Mouse (Mus musculus) gastrocnemius, adult 2 months (tissue): ENCODE data around the gene Tas2r135. TPM values are rescaled to one million over a fixed set of nuclear protein-coding genes. Genes with fewer than 3 reads are reported as not detected.

Experiments
- DNase-seq: peaks from one replicate; pipeline ENCODE4 v3.0.0; 2022
- H3K27ac ChIP-seq: fragments of 200-600 bp; 2 replicates; pipeline ENCODE4 v1.8.1; 2022; ENCODE audit warnings: mild to moderate bottlenecking
- H3K4me3 ChIP-seq: fragments of 200-600 bp; 2 replicates; pipeline ENCODE4 v1.8.1; 2022; ENCODE audit warnings: mild to moderate bottlenecking, moderate library complexity
- CTCF ChIP-seq: fragments of 200-600 bp; IDR thresholded peaks from 2 replicates; pipeline ENCODE4 v1.8.1; 2022; ENCODE audit warnings: antibody characterized with exemption, mild to moderate bottlenecking, moderate library complexity
- intact Hi-C: fragments of 180-260 bp; cut with DNase I; formaldehyde crosslinking; loops from one replicate; pipeline ENCODE4 v1.15.1; 2025
- total RNA-seq, 2 experiments: library from RNA; stranded (reverse); gene quantifications; 2 replicates each; pipeline ENCODE4 v1.2.3; 2021

Tas2r135 gene
- total RNA-seq, 2 experiments from 2014 or later: not detected

DNA sequence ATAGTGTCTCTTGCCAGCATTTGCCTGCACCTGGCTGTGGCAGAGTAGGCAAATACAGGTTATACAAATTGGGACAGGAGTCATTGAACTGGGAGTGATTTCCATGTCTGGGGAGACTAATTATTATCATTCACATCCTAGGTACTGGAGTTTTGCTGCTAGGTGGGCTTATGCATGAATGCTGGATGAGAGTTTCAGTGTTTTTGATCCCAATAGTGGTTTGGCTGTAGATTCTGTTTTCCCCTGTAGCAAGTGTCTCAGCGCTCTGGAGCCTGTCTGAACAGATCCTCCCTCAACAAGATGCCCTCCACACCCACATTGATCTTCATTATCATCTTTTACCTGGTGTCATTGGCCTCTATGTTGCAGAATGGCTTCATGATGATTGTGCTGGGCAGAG lies 5.3 kb upstream of the Tas2r135 start, which contains the start of gene Tas2r143:
Tas2r143 (plus strand) TSS at position 301 of the 400 bp plus-strand sequence.
- Histone ChIP-seq H3K27ac (no peak within 1 kb of the TSS), H3K4me3 (no peak within 1 kb of the TSS)
- TF ChIP-seq CTCF: no peak
- intact Hi-C loops: no loop called here
- DNase-seq: no peak

DNA sequence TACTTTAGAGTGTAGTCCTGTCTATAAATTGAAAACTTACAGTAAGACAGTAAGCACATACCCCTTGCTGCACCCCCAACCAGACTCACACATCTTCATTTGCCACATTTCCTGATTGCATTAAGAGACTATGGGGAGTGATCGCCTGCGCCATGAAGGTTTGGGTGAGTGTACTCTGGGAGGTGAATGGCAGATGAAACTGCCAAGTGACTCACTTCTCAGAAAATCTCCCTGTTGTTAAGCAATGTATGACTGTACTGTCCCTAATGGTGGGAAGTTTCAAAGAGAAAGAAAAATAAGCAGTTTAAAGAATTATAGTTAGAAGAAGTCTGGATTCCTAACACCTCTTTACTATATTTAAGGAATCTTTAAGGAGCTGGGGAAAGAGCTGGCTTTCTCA lies 14.2 kb downstream of the Tas2r135 start:
- intact Hi-C loops: no loop called here
- no peak for TF ChIP-seq CTCF
- Histone ChIP-seq H3K27ac (no peak overlapping the region), H3K4me3 (no peak overlapping the region)
- DNase-seq: no peak

DNA sequence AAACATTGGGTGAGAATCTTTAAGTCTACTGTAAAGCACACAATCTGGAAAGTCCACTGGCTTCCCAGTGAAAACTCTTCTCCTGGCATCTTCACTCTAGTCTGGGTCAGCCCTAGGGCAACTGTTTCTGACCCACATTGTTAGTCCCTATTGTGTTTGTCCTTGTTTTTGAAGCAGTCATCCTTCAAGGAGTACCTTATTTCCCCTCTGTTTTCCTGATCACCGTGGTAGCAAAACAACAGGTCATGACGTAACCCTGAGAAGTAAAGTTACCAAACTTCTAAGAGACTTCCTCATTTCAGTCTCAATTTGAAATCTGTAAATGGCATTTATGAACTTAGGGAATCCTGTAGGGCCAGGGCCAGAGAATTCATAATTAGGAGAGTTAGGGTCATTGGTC lies 16.2 kb downstream of the Tas2r135 start:
- Histone ChIP-seq H3K4me3 (no peak overlapping the region), H3K27ac (0 out of 2 replicates have a peak overlapping the region, but pooled peaks have one; percentile 40)
- TF ChIP-seq CTCF: no peak
- intact Hi-C loops: no loop called here
- no peak for DNase-seq

DNA sequence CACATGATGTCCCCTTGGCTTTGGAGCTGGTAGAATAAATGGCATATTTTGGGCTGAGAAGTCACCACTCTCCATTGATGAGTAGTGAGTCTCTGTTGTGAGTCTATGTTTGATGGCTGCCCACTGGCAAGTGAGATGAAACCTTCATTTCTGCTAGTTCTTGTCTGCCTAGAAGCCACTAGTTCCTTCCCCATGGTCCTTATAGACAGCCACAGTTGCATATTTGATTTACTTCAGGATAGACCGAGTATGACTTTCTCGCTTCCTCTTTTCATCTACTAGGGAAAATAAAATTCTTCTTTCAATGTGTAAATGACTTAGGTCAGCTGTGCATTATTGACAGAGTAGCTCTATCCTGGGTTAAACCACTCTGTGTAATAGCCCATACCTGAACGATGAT lies 19.2 kb downstream of the Tas2r135 start:
- DNase-seq: no peak
- TF ChIP-seq CTCF: no peak
- intact Hi-C loops: no loop called here
- no peak overlapping the region for H3K4me3 ChIP-seq
- H3K27ac ChIP-seq: no peak overlapping the region

DNA sequence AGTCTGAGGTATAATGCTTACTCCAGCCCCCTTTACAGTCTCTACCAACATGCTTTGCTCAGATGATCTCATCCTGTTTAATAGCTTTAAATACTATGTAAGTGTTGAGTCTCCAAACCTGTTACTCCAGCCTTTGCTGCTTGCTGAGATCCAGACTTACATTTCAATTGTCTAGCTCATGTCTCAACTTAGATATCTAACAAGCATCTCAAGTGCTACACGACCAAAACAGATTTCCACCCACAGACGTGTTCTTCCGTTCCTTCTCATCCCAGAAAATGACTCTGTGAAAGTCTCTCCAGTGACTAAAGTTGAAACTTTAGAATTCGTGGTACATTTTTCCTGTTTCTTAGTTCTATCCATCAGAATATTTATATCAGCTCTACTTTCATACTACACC lies 21.1 kb downstream of the Tas2r135 start:
- no peak overlapping the region for H3K4me3 ChIP-seq
- TF ChIP-seq CTCF: no peak
- intact Hi-C loops: no loop called here
- DNase-seq: no peak
- no peak overlapping the region for H3K27ac ChIP-seq

DNA sequence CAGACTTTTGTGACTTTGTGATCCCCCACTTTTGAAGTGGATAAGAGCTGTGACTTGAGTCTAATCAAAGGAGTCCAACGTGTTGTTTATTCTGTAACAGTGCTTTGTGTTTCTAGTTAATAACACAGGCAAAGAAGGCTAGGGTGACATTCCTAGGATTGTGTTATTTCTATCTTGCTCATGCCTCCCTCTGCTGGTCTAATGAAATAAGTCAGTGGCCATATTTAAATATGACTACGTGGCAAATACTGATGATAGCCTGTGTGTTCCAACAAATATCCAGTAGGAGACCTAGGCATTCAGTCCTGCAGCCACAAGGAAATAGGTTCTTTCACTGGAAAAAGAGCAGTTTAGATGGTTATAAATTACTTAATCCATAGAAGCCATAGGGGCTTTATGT lies 28.3 kb downstream of the Tas2r135 start:
- H3K27ac ChIP-seq: no peak overlapping the region
- intact Hi-C loops: no loop called here
- TF ChIP-seq CTCF: peak; percentile 33
- H3K4me3 ChIP-seq: no peak overlapping the region
- no peak for DNase-seq

DNA sequence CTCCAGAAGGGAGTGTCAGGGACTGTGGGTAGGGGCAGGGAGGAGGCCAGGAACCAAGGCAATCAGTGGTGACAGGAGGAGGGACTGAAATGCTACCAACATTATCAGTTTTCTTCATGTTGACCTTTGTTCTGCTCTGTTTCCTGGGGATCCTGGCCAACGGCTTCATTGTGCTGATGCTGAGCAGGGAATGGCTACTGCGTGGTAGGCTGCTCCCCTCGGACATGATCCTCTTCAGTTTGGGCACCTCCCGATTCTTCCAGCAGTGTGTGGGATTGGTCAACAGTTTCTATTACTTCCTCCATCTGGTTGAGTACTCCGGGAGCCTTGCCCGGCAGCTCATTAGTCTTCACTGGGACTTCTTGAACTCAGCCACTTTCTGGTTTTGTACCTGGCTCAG lies 29.2 kb downstream of the Tas2r135 start, which contains the start of gene Tas2r126:
Tas2r126 (plus strand) TSS at position 90 of the 400 bp plus-strand sequence.
- TF ChIP-seq CTCF: no peak
- intact Hi-C loops: no loop called here

DNA sequence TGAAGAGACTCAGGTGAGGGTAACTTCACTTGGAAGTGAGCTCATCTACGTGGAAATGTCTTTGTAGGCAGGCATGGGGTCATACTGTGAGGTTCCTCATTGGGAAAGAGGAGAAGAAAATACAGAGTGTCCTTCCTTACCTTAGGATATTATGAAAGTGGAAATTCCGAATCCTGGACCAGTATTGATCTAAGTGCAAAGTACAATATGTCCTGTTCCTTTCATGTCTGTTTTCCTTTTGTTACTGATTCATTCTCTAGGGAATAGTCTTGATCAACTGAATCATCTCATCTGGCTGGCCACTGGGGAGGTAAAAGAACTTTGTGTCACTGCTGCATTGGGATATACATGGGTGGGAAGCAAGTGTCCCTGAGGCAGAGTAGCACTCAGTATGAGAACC lies 30.3 kb downstream of the Tas2r135 start:
- H3K27ac ChIP-seq: no peak overlapping the region
- DNase-seq: no peak
- H3K4me3 ChIP-seq: no peak overlapping the region
- no peak for TF ChIP-seq CTCF
- intact Hi-C loops: no loop called here

More for the DNA sequence above, 29.2 kb downstream of the Tas2r135 start, which contains the start of gene Tas2r126:
- H3K27ac ChIP-seq: no peak within 1 kb of the TSS
- no peak for DNase-seq
- no peak within 1 kb of the TSS for H3K4me3 ChIP-seq

DNA sequence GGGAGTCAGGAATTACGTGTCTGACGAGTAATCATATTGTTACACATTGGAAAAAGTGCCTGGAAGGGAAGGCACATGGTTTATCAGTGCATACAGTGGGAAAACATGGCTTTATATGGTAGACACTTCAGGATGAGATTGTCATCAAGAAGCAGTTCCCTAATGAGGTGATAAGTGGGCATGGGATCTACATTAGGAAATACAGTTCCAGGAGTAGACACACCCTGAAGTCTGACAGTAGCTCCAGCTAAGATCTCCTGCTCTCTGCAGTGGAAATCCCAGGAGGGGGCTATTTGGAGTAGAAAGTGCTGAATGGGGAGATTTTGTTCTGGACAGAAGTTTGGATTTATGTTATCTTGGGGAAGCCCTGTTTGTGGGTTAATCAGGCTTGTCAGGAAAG lies 36.2 kb downstream of the Tas2r135 start:
- H3K27ac ChIP-seq: no peak overlapping the region
- no peak for TF ChIP-seq CTCF
- intact Hi-C loops: no loop called here
- no peak for DNase-seq
- no peak overlapping the region for H3K4me3 ChIP-seq

DNA sequence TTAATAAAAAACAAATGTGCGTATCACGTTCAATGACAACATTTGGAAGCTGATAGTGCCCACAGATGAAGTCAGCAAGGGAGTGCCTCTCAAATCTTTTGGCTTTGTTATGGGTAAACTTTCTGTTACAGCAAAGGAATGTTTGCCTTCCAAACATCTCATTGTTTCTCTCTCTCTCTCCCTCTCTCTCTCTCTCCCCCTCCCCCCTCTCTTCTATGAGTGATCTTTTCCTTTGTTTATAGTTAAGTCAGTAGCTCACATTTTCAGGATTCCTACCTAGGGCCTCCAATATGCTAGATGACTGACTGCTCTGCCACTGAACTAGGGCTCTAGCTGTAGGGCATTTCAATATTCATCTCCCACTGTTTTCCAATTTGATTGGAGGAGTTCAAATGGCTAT lies 39.3 kb downstream of the Tas2r135 start:
- no peak for TF ChIP-seq CTCF
- Histone ChIP-seq H3K4me3 (no peak overlapping the region), H3K27ac (0 out of 2 replicates have a peak overlapping the region, but pooled peaks have one; percentile 31)
- intact Hi-C loops: no loop called here
- DNase-seq: no peak

DNA sequence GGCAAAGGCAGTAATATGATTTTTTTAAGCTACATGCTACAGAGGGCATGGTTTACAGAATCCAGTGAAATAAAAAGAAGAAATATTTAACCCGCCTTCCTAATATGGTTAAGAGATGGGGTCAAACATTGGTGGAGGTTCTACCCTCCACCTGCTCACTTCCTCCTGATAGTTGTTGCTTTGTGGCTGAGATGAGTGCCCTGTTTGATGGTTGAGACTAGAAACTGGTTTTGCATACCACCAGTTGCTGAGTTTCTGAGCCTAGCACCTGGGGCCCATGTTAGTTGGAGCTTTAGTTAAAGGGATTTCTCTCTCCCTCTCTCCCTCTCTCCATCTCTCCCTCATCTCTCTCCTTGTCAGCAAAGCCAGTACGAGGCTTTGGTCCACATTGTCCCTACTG lies 42.1 kb downstream of the Tas2r135 start:
- TF ChIP-seq CTCF: no peak
- intact Hi-C loops: no loop called here
- H3K4me3 ChIP-seq: no peak overlapping the region
- H3K27ac ChIP-seq: no peak overlapping the region
- DNase-seq: no peak

Other genes starting within 250 kb of the Tas2r135 start
- gene Tas2r144, start 190.1 kb upstream of the Tas2r135 start, total RNA-seq: not detected
- gene Gstk1, start 159.5 kb upstream of the Tas2r135 start, total RNA-seq: 10 to 100 TPM; 36.9 to 64.3 TPM
- under 1 TPM in 1 of 2 experiments, not detected in 1; 0.33 TPM for gene Tmem139, start 143.5 kb upstream of the Tas2r135 start, total RNA-seq
- gene Casp2, start 140.4 kb upstream of the Tas2r135 start, total RNA-seq: 1 to 10 TPM; 5.0 to 6.1 TPM
- gene Clcn1, start 118.7 kb upstream of the Tas2r135 start, total RNA-seq: 100 to 1,000 TPM; 126 to 170 TPM
- gene Fam131b, start 80.8 kb upstream of the Tas2r135 start, total RNA-seq: under 1 TPM; 0.33 to 0.45 TPM
- gene Zyx, start 55.8 kb upstream of the Tas2r135 start, total RNA-seq: 10 to 100 TPM; 19.7 to 24.7 TPM
- gene Epha1, start 32.2 kb upstream of the Tas2r135 start, total RNA-seq: under 1 TPM in 1 of 2 experiments, not detected in 1; 0.10 TPM
- not detected for gene Tas2r143, start 5.2 kb upstream of the Tas2r135 start, total RNA-seq
- gene Tas2r126, start 29.1 kb downstream of the Tas2r135 start, total RNA-seq: under 1 TPM in 1 of 2 experiments, not detected in 1; 0.28 TPM
- not detected for gene Olfr458, start 59.8 kb downstream of the Tas2r135 start, total RNA-seq
- not detected for gene Olfr457, start 70.9 kb downstream of the Tas2r135 start, total RNA-seq
- not detected for gene Olfr456, start 81.8 kb downstream of the Tas2r135 start, total RNA-seq
- not detected for gene Olfr455, start 142.2 kb downstream of the Tas2r135 start, total RNA-seq
- gene Tcaf3, start 192.3 kb downstream of the Tas2r135 start, total RNA-seq: not detected
- 1 to 10 TPM; 1.5 to 2.7 TPM for gene Tcaf2, start 239.8 kb downstream of the Tas2r135 start, total RNA-seq